Mouse (Mus musculus) kidney, postnatal 25 days (tissue): ENCODE measurements around the gene Ppp2r2c.

ENCODE experiments used
- DNase-seq, 2 experiments: peaks; one replicate each; pipeline ENCODE4 v3.0.0; 2021; ENCODE audit warnings: mixed read lengths in 2 of 2

Gene Ppp2r2c

DNA sequence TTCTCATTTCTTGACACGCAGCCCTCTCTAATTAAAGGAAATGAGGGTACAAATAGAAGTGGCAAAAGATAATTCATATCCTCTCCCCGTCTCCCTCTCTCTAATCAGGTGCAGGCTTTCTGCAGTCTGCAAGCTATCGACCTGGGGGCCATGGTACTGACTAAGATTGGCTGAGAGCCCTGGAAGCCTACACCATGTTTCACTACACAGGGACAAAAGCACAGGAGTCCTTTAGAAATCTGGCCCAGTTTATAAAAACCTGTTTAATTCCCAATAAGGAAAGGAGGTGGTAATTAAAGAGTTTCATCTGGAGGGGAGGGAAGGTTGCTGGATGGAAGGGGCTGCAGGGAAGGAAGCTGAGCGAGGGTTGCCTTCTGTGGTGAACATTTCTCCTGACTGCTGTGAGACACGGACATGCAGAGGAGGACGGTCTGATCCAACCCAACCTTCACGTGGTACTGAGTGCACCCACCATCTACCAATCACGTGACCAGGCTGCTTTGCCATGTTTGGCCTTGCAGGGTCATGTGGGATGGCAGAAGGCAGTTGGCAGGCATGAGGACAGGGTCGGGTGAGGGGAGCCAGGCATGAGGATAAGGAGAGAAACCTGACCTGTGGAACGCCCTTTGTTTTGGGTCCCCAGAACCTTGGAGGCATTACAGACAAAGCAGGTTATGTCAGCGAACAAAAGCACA is 30.2 kb downstream of the Ppp2r2c start:
- no peak for DNase-seq

GRCm38 (mm10) chr5:36899392-36899791 is 31.1 kb downstream of the Ppp2r2c start:
- DNase-seq = no peak

- DNase-seq = peak; percentile 35 to 52
Observed at GRCm38 (mm10) chr5:36900189-36900619, 31.9 kb downstream of the Ppp2r2c start.

- no peak for DNase-seq
Observed at GRCm38 (mm10) chr5:36902807-36903206, 34.5 kb downstream of the Ppp2r2c start.

DNA sequence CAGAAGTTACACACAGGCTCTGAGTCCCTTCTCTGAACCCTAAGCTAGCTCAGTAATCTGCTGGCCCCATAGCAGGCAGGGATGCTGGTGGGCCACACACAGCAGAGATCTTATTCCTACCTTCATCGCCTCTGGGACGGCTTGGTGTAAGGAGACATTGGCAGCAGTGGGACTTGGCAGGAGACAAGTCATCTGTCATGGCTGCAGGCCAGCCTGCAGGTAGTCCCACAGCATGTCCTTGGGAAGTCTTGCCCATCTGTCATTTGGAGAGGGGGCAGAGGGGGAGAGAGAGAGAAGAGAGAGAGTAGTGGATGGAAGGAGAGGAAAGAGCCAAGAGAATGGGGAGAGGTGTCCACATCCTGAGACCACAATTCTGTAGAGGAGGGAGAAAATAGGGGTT is 35.8 kb downstream of the Ppp2r2c start:
- no peak for DNase-seq

- no peak for DNase-seq
Observed at GRCm38 (mm10) chr5:36904703-36905102, 36.4 kb downstream of the Ppp2r2c start.

- peak in 1 of 2 experiments; percentile 4 for DNase-seq
Observed at GRCm38 (mm10) chr5:36905216-36905615, 36.9 kb downstream of the Ppp2r2c start.

GRCm38 (mm10) chr5:36907695-36908094 is 39.4 kb downstream of the Ppp2r2c start:
- DNase-seq = no peak

DNA sequence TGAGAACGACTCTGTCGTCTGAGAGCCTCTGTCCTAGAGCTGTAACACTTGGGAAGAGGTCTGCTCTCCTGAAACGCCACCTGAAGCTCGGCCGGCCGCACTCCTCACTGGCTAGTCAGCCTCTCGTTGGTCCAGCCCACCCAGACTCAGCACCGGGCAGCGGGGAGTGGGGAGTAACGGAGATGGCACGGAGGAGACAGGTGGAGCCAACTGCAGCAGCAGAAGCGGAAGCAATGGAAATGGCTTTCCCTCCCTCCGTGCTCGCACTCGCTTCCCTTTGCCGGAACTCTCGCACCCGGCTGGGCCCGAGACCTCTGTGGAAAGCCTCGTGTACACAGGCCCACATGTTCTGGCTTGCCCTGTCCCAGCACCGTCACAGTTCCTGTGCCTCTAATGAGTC is 41.2 kb downstream of the Ppp2r2c start:
- no peak for DNase-seq

GRCm38 (mm10) chr5:36910980-36911379 is 42.7 kb downstream of the Ppp2r2c start:
- DNase-seq = no peak

DNA sequence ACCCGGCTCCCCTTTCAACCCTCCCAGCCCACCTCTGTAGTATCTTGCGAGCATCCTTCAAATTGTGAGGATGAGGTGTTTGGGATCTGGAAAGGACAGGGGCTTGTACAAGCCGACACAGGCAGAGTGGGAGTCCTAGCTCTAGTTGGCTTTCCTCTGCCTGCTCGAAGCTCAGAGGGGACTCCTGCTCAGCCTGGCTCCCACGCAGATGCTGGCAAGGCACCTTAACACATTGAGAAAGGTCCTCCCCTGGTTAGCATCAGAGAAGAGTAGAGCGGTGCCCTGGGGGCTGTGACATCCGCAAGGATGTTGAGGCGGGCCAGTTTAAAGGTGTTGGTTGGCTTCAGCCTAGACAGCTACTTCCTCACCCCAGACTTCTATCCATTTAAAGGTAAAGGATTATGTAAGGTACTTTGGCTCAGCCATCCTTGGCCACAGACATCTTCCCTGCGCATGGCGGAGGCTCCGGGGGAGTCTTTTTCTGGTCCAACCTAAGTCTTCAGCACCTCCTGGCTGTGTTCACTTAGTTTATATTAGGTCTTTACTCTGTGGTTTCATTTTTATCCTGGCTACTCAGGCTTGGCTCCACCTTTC is 43.5 kb downstream of the Ppp2r2c start:
- no peak for DNase-seq

DNA sequence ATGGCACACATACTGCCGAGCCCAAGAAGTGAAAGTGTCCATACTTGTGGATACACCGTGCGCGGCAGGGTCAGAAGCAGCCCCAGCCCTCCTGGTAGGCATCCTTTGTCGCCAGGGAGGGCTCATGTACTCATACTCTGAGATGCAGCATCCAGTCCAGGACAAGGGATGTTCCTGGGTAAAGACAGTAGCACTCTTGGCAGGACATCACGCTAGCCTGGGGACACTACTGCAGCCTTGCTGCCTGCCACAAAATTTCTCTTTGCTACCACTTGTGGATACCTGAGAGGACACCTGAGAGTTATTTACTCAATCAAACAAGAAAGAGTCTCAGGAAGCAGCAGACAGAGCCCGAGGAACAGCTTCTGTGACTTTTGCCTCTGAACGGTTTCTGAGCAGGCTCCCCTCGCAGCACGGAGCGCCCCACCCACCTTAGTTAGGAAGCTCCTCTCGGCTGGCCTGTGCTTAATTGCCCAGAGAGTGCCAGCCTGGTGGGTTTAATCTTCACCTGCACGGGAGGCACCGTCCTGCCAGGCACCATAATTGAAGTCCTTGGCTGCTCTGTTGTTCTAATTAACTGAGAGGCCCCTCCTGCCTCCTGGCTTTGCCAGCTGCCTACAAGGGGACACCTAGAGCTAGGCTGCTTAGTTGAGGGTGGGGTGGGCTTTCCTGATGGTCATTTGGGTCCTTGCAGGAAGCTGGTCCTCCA is 44.4 kb downstream of the Ppp2r2c start:
- no peak for DNase-seq

- no peak for DNase-seq
Observed at GRCm38 (mm10) chr5:36915256-36915655, 46.9 kb downstream of the Ppp2r2c start.

DNA sequence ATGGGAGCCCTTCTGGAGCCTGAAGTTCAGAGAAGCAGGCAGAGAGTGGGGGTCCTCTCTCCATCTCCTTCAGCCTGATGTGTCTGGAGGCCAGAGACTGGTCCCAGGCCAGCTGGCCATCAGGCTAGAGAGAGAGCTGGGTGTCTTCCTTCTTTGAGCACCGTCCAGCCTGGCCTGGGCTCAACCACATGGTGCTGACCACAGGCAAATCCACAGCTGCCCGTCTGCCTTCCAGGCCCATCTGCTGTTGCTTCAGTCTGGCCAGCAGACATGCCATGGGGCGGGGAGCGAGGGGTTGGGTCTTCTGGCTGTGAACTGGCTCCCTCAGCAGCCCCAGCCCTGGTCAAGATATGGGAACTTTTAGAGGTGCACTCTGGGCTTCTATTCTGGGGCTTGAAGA is 48.3 kb downstream of the Ppp2r2c start:
- no peak for DNase-seq

GRCm38 (mm10) chr5:36917245-36917644 is 48.9 kb downstream of the Ppp2r2c start:
- no peak for DNase-seq

DNA sequence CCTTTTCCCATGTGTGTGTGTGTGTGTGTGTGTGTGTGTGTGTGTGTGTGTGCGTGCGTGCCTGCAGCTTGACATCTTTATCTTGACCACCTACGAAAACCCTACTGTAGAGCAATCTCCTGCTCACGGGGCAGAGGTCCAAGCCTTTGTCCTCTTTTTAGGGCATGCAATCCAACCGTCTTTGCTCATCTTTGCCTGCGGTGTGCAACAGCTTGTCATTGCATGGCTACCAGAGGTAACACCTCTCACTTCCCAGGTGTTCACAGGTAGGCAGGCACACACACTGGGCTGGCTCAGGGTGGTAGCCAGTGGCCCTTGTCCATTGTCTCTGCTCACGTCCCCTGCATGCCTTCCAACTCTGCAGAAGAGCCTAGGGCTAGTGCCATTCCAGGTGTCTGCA is 49.7 kb downstream of the Ppp2r2c start:
- no peak for DNase-seq

GRCm38 (mm10) chr5:36920072-36920471 is 51.8 kb downstream of the Ppp2r2c start:
- no peak for DNase-seq

- no peak for DNase-seq
Observed at GRCm38 (mm10) chr5:36921871-36922270, 53.6 kb downstream of the Ppp2r2c start.

DNA sequence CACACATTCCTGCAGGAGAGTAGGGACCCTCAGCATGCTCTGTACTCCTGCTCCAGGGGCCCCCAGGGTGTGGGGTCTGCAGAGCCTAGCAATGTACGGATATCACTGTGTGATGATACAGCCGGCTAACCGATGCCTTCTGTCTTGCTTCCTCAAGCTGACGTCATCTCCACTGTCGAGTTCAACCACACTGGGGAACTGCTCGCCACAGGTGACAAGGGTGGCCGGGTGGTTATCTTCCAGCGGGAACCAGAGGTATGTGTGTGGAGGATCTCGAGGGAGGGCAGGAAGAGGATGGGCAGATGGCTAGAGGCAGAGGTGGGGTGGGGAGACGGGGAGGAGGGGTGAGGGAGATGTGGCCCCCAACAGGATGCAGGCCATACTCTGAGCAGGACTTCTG is 54.5 kb downstream of the Ppp2r2c start:
- DNase-seq = no peak

DNA sequence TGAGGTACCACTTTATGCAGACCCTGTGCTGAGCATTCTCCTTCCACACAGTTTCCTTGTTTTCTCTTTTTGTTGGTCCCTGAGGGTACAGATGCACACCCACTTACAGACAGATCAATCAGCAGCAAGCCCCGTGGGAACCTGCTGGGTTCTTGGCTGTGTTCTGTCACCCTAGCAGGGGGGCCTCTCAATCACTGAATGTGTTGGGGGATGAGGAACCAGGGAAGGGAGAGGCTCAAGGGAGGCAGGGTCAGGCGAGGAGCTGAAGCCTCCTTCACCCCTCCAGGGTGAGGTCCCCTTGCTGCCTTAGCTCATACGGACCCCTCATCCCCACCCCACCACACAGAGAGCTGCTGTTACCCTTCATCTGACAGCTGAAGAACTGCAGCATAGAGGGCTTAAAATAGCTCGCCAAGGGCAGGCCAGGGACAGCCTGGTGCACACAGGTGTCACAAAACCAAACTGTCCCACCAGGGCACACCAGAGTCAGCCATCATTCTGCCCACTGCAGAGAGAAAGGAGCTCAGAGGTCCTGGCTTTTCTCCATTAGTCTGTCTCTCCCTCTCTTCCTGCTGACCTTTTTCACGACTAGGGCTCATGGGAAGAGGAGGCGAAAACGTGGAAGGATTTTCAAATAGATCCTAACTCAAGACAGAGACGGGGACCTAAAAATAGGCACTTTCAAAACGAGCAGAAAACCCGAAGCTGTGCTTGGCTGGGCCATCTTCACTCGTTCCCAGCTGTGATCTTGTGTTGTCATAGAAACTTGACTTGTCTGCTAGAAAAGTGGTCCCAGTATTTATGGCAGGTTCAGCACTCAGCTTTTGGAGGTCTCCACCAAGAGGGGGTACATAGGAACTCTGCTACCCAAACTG is 55.8 kb downstream of the Ppp2r2c start:
- no peak for DNase-seq

GRCm38 (mm10) chr5:36928701-36929100 is 60.4 kb downstream of the Ppp2r2c start:
- no peak for DNase-seq

- DNase-seq = no peak
Observed at GRCm38 (mm10) chr5:36929376-36929775, 61.1 kb downstream of the Ppp2r2c start.

DNA sequence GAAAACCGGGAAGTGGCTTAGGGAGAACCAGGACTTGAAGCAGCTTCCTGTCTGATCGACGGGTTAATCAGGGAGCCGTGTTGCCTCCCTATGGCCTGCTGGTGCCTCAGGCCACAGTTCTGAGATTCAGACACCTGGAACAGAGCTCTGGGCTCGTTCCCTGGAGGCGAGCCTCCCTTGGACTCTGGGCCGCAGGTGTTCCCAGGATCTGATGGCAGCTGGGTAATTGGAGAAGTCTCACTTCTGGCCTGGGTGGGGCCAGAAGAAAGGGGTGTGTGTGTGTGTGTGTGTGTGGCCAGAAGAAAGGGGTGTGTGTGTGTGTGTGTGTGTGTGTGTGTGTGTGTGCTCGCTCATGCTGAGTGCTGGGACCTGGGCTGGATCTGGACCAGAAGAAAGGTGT is 65.1 kb downstream of the Ppp2r2c start:
- DNase-seq = no peak
